Mouse (Mus musculus) hindbrain, embryonic 11.5 days (tissue): ENCODE data around the gene Catsper2. TPM values are rescaled to one million over a fixed set of nuclear protein-coding genes. Genes with fewer than 3 reads are reported as not detected.
A peak's percentile ranks its signal among the peaks of the same experiment; 100 is the strongest.

Experiments
- ATAC-seq: fragments of 200-750 bp; cut with Nextera tagmentation; 2 replicates; pipeline ENCODE4 v1.8.0; 2017; ENCODE audit warnings: mild to moderate bottlenecking, moderate TSS enrichment, moderate library complexity; ENCODE audit not compliant: low FRiP score
- DNase-seq: peaks from one replicate; pipeline ENCODE4 v3.0.0-alpha.2; 2015; ENCODE audit warnings: low spot score
- H3K27ac ChIP-seq: fragments of 300-500 bp; sonication (generic); 2 replicates; pipeline ENCODE4 v1.5.1; 2014; ENCODE audit warnings: mild to moderate bottlenecking, low read depth, low read length
- H3K27me3 ChIP-seq: fragments of 300-500 bp; sonication (generic); 2 replicates; pipeline ENCODE4 v1.6.1; 2014; ENCODE audit warnings: mild to moderate bottlenecking, low read length, moderate library complexity, mixed read lengths; ENCODE audit not compliant: control insufficient read depth, insufficient read depth
- H3K36me3 ChIP-seq: fragments of 300-500 bp; sonication (generic); 2 replicates; pipeline ENCODE4 v1.6.1; 2014; ENCODE audit warnings: mild to moderate bottlenecking, low read length, moderate library complexity, mixed read lengths; ENCODE audit not compliant: control insufficient read depth, insufficient read depth
- H3K4me1 ChIP-seq: fragments of 300-500 bp; sonication (generic); replicated peaks from 2 replicates; pipeline ENCODE4 v1.6.1; 2014; ENCODE audit warnings: low read length, mixed read lengths; ENCODE audit not compliant: control insufficient read depth, insufficient read depth
- H3K4me2 ChIP-seq: fragments of 300-500 bp; sonication (generic); replicated peaks from 2 replicates; pipeline ENCODE4 v1.6.1; 2014; ENCODE audit warnings: mild to moderate bottlenecking, low read depth, low read length
- H3K4me3 ChIP-seq: fragments of 300-500 bp; sonication (generic); 2 replicates; pipeline ENCODE4 v1.5.1; 2014; ENCODE audit warnings: low read depth, low read length
- H3K9ac ChIP-seq: fragments of 300-500 bp; sonication (generic); 2 replicates; pipeline ENCODE4 v1.6.1; 2014; ENCODE audit warnings: low read depth, low read length
- H3K9me3 ChIP-seq: fragments of 300-500 bp; sonication (generic); 2 replicates; pipeline ENCODE4 v1.6.1; 2016; ENCODE audit warnings: low read length; ENCODE audit not compliant: control insufficient read depth
- WGBS: fragments of 180-500 bp; shearing (Covaris S2); extraction: QIAGEN DNeasy Blood & Tissue Kit; methylation state at CpG from one replicate; pipeline ENCODE4 v1.1.7; 2014; 5-methylcytosine and 5-hydroxymethylcytosine counted together
- polyA plus RNA-seq: library from polyadenylated mRNA; unstranded; fragments of >200 nt; fragmentation: Nextera tagmentation; extraction: Ambion mirVana; gene quantifications from 2 replicates; pipeline ENCODE4 v1.2.1, GENCODE M21; 2014

Gene Catsper2
- polyA plus RNA-seq, 1 experiment from 2014 or later, result 2.7 TPM

GRCm38 (mm10) chr2:121449545-121450011 lies 36.0 kb upstream of the Catsper2 start:
- Histone ChIP-seq H3K27ac (peak overlapping the region; percentile 91), H3K4me2 (peak overlapping the region; percentile 82), H3K4me1 (0 out of 2 replicates have a peak, but pooled peaks cover 2% of the 10 kb centered on the region), H3K36me3 (no peaks in the 10 kb centered on the region; the same call in 1 of the 2 replicates), H3K27me3 (no peaks in the 10 kb centered on the region), H3K9me3 (no peaks in the 10 kb centered on the region), H3K4me3 (peak overlapping the region; percentile 94), H3K9ac (peak overlapping the region; percentile 96)
- no peak for DNase-seq
- peak; percentile 73 for ATAC-seq
- WGBS, result under 1% methylated on average over 26 of the region's 54 CpGs

GRCm38 (mm10) chr2:121448739-121449535 lies 35.3 kb upstream of the Catsper2 start, which contains the start of gene Serf2:
TSS of gene Serf2 (plus strand) at chr2:121449195.
- Histone ChIP-seq H3K36me3 (no peaks in the 10 kb centered on the region; the same call in 1 of the 2 replicates), H3K9me3 (no peaks in the 10 kb centered on the region), H3K9ac (peak within 1 kb of the TSS; percentile 96), H3K4me2 (peak within 1 kb of the TSS; percentile 82), H3K4me3 (peak within 1 kb of the TSS; percentile 94), H3K27ac (peak within 1 kb of the TSS; percentile 91), H3K27me3 (no peaks in the 10 kb centered on the region), H3K4me1 (0 out of 2 replicates have a peak, but pooled peaks cover 2% of the 10 kb centered on the region)
- WGBS, result under 1% methylated on average over 59 of the region's 74 CpGs
- peak; percentile 99 for ATAC-seq
- DNase-seq, result peak; percentile 99

- ATAC-seq, result no peak
- Histone ChIP-seq H3K27me3 (no peaks in the 10 kb centered on the region), H3K4me1 (0 out of 2 replicates have a peak, but pooled peaks cover 2% of the 10 kb centered on the region), H3K27ac (peak overlapping the region; percentile 61), H3K4me3 (peak overlapping the region; percentile 94), H3K9me3 (no peaks in the 10 kb centered on the region), H3K36me3 (no peaks in the 10 kb centered on the region; the same call in 1 of the 2 replicates), H3K9ac (peak overlapping the region; percentile 29; the same call in 1 of the 2 replicates), H3K4me2 (peak overlapping the region; percentile 60)
- WGBS, result 19% methylated on average over 9 of the region's 9 CpGs
- peak; percentile 49 for DNase-seq
Observed at GRCm38 (mm10) chr2:121448136-121448535, 34.5 kb upstream of the Catsper2 start.

- no peak overlapping the region for H3K27ac ChIP-seq
- ATAC-seq, result no peak
- no peaks in the 10 kb centered on the region; the same call in 1 of the 2 replicates for H3K36me3 ChIP-seq
- WGBS, result 85% methylated on average over 3 of the region's 3 CpGs
- H3K9ac ChIP-seq, result no peak overlapping the region
- H3K4me1 ChIP-seq, result peaks cover 7% of the 10 kb centered on the region; the same call in 1 of the 2 replicates
- H3K27me3 ChIP-seq, result peaks cover 8% of the 10 kb centered on the region
- H3K4me2 ChIP-seq, result no peak overlapping the region
- DNase-seq, result no peak
- H3K9me3 ChIP-seq, result no peaks in the 10 kb centered on the region
- no peak overlapping the region for H3K4me3 ChIP-seq
Observed at GRCm38 (mm10) chr2:121447006-121447405, 33.4 kb upstream of the Catsper2 start.

GRCm38 (mm10) chr2:121446506-121446905 lies 32.9 kb upstream of the Catsper2 start:
- no peak for ATAC-seq

GRCm38 (mm10) chr2:121445117-121445516 lies 31.5 kb upstream of the Catsper2 start:
- no peaks in the 10 kb centered on the region for H3K36me3 ChIP-seq
- peaks cover 9% of the 10 kb centered on the region; the same call in 1 of the 2 replicates for H3K4me1 ChIP-seq
- WGBS, result 91% methylated on average over 3 of the region's 3 CpGs
- H3K27me3 ChIP-seq, result peaks cover 17% of the 10 kb centered on the region
- H3K4me3 ChIP-seq, result no peak overlapping the region
- ATAC-seq (no peak), DNase-seq (no peak)
- no peak overlapping the region for H3K27ac ChIP-seq
- no peaks in the 10 kb centered on the region for H3K9me3 ChIP-seq
- no peak overlapping the region for H3K9ac ChIP-seq
- no peak overlapping the region for H3K4me2 ChIP-seq

More at GRCm38 (mm10) chr2:121446506-121446905, 32.9 kb upstream of the Catsper2 start:
- Histone ChIP-seq H3K4me1 (peaks cover 11% of the 10 kb centered on the region; the same call in 1 of the 2 replicates), H3K27ac (no peak overlapping the region), H3K36me3 (no peaks in the 10 kb centered on the region; the same call in 1 of the 2 replicates), H3K27me3 (peaks cover 13% of the 10 kb centered on the region), H3K9ac (no peak overlapping the region), H3K4me2 (no peak overlapping the region), H3K9me3 (no peaks in the 10 kb centered on the region), H3K4me3 (no peak overlapping the region)
- 83% methylated on average over 4 of the region's 4 CpGs for WGBS
- no peak for DNase-seq

- peaks cover 9% of the 10 kb centered on the region; the same call in 1 of the 2 replicates for H3K4me1 ChIP-seq
- DNase-seq, result no peak
- H3K27ac ChIP-seq, result no peak within 1 kb of the TSS
- no peaks in the 10 kb centered on the region for H3K9me3 ChIP-seq
- peaks cover 17% of the 10 kb centered on the region for H3K27me3 ChIP-seq
- H3K4me3 ChIP-seq, result no peak within 1 kb of the TSS
- H3K9ac ChIP-seq, result no peak within 1 kb of the TSS
- no peaks in the 10 kb centered on the region for H3K36me3 ChIP-seq
- 77% methylated on average over 1 of the region's 1 CpGs for WGBS
- no peak within 1 kb of the TSS; the same call in 1 of the 2 replicates for H3K4me2 ChIP-seq
- no peak for ATAC-seq
Observed at GRCm38 (mm10) chr2:121444178-121444577, 30.6 kb upstream of the Catsper2 start, which contains the start of gene Ell3. TSS of gene Ell3 (minus strand) at chr2:121444278.

- Histone ChIP-seq H3K4me3 (0 out of 2 replicates have a peak overlapping the region, but pooled peaks have one; percentile 13), H3K27me3 (peaks cover 17% of the 10 kb centered on the region), H3K9ac (no peak overlapping the region), H3K4me1 (peaks cover 9% of the 10 kb centered on the region; the same call in 1 of the 2 replicates), H3K4me2 (peak overlapping the region; percentile 58), H3K36me3 (no peaks in the 10 kb centered on the region), H3K27ac (no peak overlapping the region), H3K9me3 (no peaks in the 10 kb centered on the region)
- WGBS, result 17% methylated on average over 8 of the region's 8 CpGs
- ATAC-seq (no peak), DNase-seq (no peak)
Observed at GRCm38 (mm10) chr2:121443068-121443349, 29.4 kb upstream of the Catsper2 start.
